Mouse (Mus musculus) forebrain, embryonic 15.5 days (tissue): ENCODE data around the gene Auts2. TPM values are rescaled to one million over a fixed set of nuclear protein-coding genes. Genes with fewer than 3 reads are reported as not detected.

Experiments used
- ATAC-seq: fragments of 200-750 bp; cut with Nextera tagmentation; replicated peaks from 2 replicates; pipeline ENCODE4 v1.8.0; 2017; ENCODE audit warnings: mild to moderate bottlenecking, moderate TSS enrichment, moderate library complexity
- H3K27ac ChIP-seq: fragments of 300-500 bp; sonication (generic); replicated peaks from 2 replicates; pipeline ENCODE4 v1.5.1; 2015; ENCODE audit warnings: mild to moderate bottlenecking, inconsistent platforms
- H3K27me3 ChIP-seq: fragments of 300-500 bp; sonication (generic); 2 replicates; pipeline ENCODE4 v1.6.1; 2015; ENCODE audit warnings: inconsistent platforms
- H3K36me3 ChIP-seq: fragments of 300-500 bp; sonication (generic); 2 replicates; pipeline ENCODE4 v1.6.1; 2015; ENCODE audit warnings: mild to moderate bottlenecking, inconsistent platforms
- H3K4me1 ChIP-seq: fragments of 300-500 bp; sonication (generic); 2 replicates; pipeline ENCODE4 v1.6.1; 2015; ENCODE audit warnings: inconsistent platforms
- H3K4me2 ChIP-seq: fragments of 300-500 bp; sonication (generic); replicated peaks from 2 replicates; pipeline ENCODE4 v1.6.1; 2015; ENCODE audit warnings: mild to moderate bottlenecking, inconsistent platforms
- H3K4me3 ChIP-seq: fragments of 300-500 bp; sonication (generic); 2 replicates; pipeline ENCODE4 v1.5.1; 2015; ENCODE audit warnings: mild to moderate bottlenecking, inconsistent platforms
- H3K9ac ChIP-seq: fragments of 300-500 bp; sonication (generic); replicated peaks from 2 replicates; pipeline ENCODE4 v1.6.1; 2015; ENCODE audit warnings: mild to moderate bottlenecking, inconsistent platforms
- H3K9me3 ChIP-seq: fragments of 300-500 bp; sonication (generic); 2 replicates; pipeline ENCODE4 v1.6.1; 2016; ENCODE audit warnings: inconsistent platforms
- WGBS: fragments of 180-500 bp; shearing (Covaris S2); methylation state at CpG from one replicate; pipeline ENCODE4 v1.1.7; 2015; ENCODE audit warnings: mixed read lengths; 5-methylcytosine and 5-hydroxymethylcytosine counted together
- polyA plus RNA-seq: library from polyadenylated mRNA; unstranded; fragments of >200 nt; fragmentation: Nextera tagmentation; extraction: Ambion mirVana; gene quantifications from 2 replicates; pipeline ENCODE4 v1.2.1, GENCODE M21; 2015

Gene Auts2
- polyA plus RNA-seq, 1 experiment from 2014 or later: 94.3 TPM

GRCm38 (mm10) chr5:132329171-132329936 lies 213.8 kb downstream of the Auts2 start:
- no peak overlapping the region for H3K4me2 ChIP-seq
- ATAC-seq: no peak
- no peak overlapping the region for H3K27ac ChIP-seq
- peaks cover 69% of the 10 kb centered on the region for H3K4me1 ChIP-seq
- WGBS: 53% methylated on average over 3 of the region's 3 CpGs
- no peaks in the 10 kb centered on the region for H3K36me3 ChIP-seq
- H3K9me3 ChIP-seq: no peaks in the 10 kb centered on the region
- H3K27me3 ChIP-seq: no peaks in the 10 kb centered on the region
- no peak overlapping the region for H3K9ac ChIP-seq
- no peak overlapping the region for H3K4me3 ChIP-seq

DNA sequence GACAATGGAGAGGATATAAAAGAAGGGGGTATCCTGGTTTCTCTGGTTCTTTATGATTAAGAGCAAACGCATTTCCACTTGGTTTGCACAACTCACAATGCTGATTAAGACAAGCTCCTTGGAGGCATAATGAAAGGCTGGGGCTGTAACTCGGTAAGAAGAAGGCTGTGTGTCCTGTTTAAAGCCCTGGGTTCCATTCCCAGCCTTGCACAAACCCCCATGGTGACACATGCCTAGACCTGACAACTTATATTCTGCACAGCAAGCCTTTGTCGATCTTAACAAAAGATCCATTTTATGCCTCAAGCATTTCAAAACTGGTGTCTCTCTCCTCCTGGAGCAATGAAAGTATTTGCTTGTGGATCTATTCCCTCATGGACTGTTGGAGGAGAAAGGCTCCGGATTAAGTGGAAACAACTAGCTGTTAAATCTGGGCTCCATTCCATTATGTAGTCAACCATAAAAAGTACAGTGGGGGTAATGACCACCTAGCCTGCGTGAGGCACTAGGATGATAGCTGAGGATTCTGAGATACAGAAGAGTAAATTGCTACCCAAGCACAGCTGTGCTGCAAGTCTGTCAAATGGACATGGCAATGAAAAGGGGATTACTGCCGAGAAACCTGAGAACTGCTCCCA lies 218.8 kb downstream of the Auts2 start:
- 10% methylated on average over 6 of the region's 6 CpGs for WGBS
- no peak overlapping the region for H3K4me3 ChIP-seq
- H3K4me2 ChIP-seq: no peak overlapping the region
- H3K9me3 ChIP-seq: no peaks in the 10 kb centered on the region
- no peaks in the 10 kb centered on the region for H3K27me3 ChIP-seq
- H3K36me3 ChIP-seq: no peaks in the 10 kb centered on the region
- 0 out of 2 replicates have a peak, but pooled peaks have one; percentile 40 for ATAC-seq
- peak overlapping the region; percentile 47 for H3K27ac ChIP-seq
- H3K4me1 ChIP-seq: peaks cover 56% of the 10 kb centered on the region
- H3K9ac ChIP-seq: no peak overlapping the region

DNA sequence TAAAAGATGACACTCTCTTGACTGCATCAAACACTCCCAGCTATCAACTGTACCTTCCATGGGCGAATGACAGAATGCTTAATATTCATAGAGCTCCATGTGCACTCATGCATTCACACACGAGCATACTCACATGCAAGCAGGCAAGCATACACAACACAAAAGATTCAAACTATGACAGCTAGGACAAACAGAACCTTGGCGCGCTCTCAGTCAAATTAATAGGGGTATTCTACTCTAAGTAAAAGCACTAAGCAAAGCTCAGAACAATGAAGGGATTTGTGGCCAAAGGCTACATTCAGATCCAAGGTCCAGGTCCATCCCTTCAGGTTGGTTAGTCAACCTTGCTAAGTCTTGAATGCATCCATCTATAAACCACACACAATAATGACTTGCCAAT lies 219.5 kb downstream of the Auts2 start:
- no peak overlapping the region for H3K4me2 ChIP-seq
- ATAC-seq: peak; percentile 68
- H3K4me1 ChIP-seq: peaks cover 60% of the 10 kb centered on the region
- WGBS: 18% methylated on average over 4 of the region's 4 CpGs
- H3K27ac ChIP-seq: peak overlapping the region; percentile 47
- no peaks in the 10 kb centered on the region for H3K27me3 ChIP-seq
- no peaks in the 10 kb centered on the region for H3K36me3 ChIP-seq
- H3K4me3 ChIP-seq: no peak overlapping the region
- H3K9me3 ChIP-seq: no peaks in the 10 kb centered on the region
- H3K9ac ChIP-seq: no peak overlapping the region

GRCm38 (mm10) chr5:132322971-132323370 lies 220.2 kb downstream of the Auts2 start:
- no peak for ATAC-seq
- Histone ChIP-seq H3K4me3 (no peak overlapping the region), H3K4me2 (no peak overlapping the region), H3K4me1 (peaks cover 58% of the 10 kb centered on the region), H3K36me3 (no peaks in the 10 kb centered on the region), H3K27ac (0 out of 2 replicates have a peak overlapping the region, but pooled peaks have one; percentile 7), H3K9ac (no peak overlapping the region), H3K27me3 (no peaks in the 10 kb centered on the region), H3K9me3 (no peaks in the 10 kb centered on the region)
- WGBS: 58% methylated on average over 4 of the region's 4 CpGs

GRCm38 (mm10) chr5:132318026-132318765 lies 224.9 kb downstream of the Auts2 start:
- Histone ChIP-seq H3K9me3 (no peaks in the 10 kb centered on the region), H3K4me3 (no peak overlapping the region), H3K36me3 (no peaks in the 10 kb centered on the region), H3K27me3 (no peaks in the 10 kb centered on the region), H3K27ac (no peak overlapping the region), H3K4me2 (no peak overlapping the region), H3K4me1 (peaks cover 47% of the 10 kb centered on the region), H3K9ac (no peak overlapping the region)
- WGBS: 84% methylated on average over 9 of the region's 9 CpGs
- ATAC-seq: no peak

DNA sequence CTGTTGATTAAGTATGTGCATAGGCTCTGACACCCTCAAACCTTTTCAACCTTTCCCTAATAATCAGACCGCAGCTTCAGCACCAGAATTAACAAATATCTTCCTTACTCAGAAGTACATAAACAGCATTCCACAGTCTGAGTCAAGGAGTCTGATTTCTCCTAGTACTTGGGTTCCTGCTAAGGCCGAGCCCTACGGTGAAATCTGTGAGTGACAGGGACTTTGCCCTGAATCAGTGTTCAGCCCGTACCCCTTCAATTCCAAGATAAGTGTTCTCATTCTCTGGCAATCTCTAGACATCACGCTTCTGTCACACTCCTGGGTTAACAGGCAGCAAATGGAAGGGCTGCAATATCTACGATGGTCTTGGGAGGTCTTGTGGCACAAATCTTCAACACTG lies 226.2 kb downstream of the Auts2 start:
- no peak for ATAC-seq

GRCm38 (mm10) chr5:132314300-132314699 lies 228.8 kb downstream of the Auts2 start:
- no peaks in the 10 kb centered on the region for H3K36me3 ChIP-seq
- H3K4me1 ChIP-seq: peaks cover 27% of the 10 kb centered on the region
- H3K27me3 ChIP-seq: no peaks in the 10 kb centered on the region
- no peak for ATAC-seq
- H3K9me3 ChIP-seq: no peaks in the 10 kb centered on the region
- H3K27ac ChIP-seq: peak overlapping the region; percentile 17; the same call in 1 of the 2 replicates
- H3K9ac ChIP-seq: no peak overlapping the region
- no peak overlapping the region for H3K4me3 ChIP-seq
- no peak overlapping the region for H3K4me2 ChIP-seq
- 25% methylated on average over 5 of the region's 5 CpGs for WGBS

More for the DNA sequence above, 226.2 kb downstream of the Auts2 start:
- no peak overlapping the region for H3K27ac ChIP-seq
- no peak overlapping the region for H3K9ac ChIP-seq
- H3K27me3 ChIP-seq: no peaks in the 10 kb centered on the region
- H3K4me2 ChIP-seq: no peak overlapping the region
- H3K36me3 ChIP-seq: no peaks in the 10 kb centered on the region
- no peak overlapping the region for H3K4me3 ChIP-seq
- peaks cover 39% of the 10 kb centered on the region for H3K4me1 ChIP-seq
- H3K9me3 ChIP-seq: no peaks in the 10 kb centered on the region
- WGBS: 39% methylated on average over 6 of the region's 6 CpGs

DNA sequence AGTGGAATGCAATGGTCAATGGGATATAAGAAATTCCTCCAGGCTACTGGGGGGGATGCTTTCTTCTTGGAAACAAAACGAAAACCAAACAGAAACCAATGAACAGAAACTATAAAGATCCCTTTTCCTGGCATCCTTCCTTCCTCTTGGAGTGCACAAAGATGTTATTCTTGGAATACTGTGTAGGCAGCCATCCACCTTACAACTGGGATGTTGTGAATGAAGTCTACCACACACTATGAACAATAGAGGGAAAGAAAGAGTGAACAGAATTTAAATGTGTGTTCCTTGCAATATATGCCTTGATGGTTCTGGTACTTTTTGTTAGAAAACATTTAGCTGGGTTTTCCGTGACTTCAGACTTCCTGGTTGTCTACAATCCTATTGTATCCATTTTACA lies 236.1 kb downstream of the Auts2 start:
- no peaks in the 10 kb centered on the region for H3K9me3 ChIP-seq
- H3K9ac ChIP-seq: no peak overlapping the region
- H3K27ac ChIP-seq: no peak overlapping the region
- H3K4me3 ChIP-seq: no peak overlapping the region
- H3K4me2 ChIP-seq: no peak overlapping the region
- ATAC-seq: no peak
- H3K27me3 ChIP-seq: no peaks in the 10 kb centered on the region
- WGBS: 59% methylated on average over 2 of the region's 2 CpGs
- peaks cover 37% of the 10 kb centered on the region for H3K4me1 ChIP-seq
- no peaks in the 10 kb centered on the region for H3K36me3 ChIP-seq

GRCm38 (mm10) chr5:132305354-132305934 lies 237.7 kb downstream of the Auts2 start:
- no peak overlapping the region for H3K4me3 ChIP-seq
- no peaks in the 10 kb centered on the region for H3K9me3 ChIP-seq
- H3K4me1 ChIP-seq: peaks cover 41% of the 10 kb centered on the region
- no peaks in the 10 kb centered on the region for H3K36me3 ChIP-seq
- no peak overlapping the region for H3K9ac ChIP-seq
- H3K4me2 ChIP-seq: no peak overlapping the region
- 37% methylated on average over 5 of the region's 5 CpGs for WGBS
- 0 out of 2 replicates have a peak, but pooled peaks have one; percentile 55 for ATAC-seq
- no peaks in the 10 kb centered on the region for H3K27me3 ChIP-seq
- H3K27ac ChIP-seq: peak overlapping the region; percentile 32; the same call in 1 of the 2 replicates

GRCm38 (mm10) chr5:132302778-132303177 lies 240.4 kb downstream of the Auts2 start:
- Histone ChIP-seq H3K27ac (no peak overlapping the region), H3K4me2 (no peak overlapping the region), H3K27me3 (no peaks in the 10 kb centered on the region), H3K36me3 (no peaks in the 10 kb centered on the region), H3K9me3 (no peaks in the 10 kb centered on the region), H3K9ac (no peak overlapping the region), H3K4me1 (peaks cover 56% of the 10 kb centered on the region), H3K4me3 (no peak overlapping the region)
- no peak for ATAC-seq
- 87% methylated on average over 4 of the region's 4 CpGs for WGBS

DNA sequence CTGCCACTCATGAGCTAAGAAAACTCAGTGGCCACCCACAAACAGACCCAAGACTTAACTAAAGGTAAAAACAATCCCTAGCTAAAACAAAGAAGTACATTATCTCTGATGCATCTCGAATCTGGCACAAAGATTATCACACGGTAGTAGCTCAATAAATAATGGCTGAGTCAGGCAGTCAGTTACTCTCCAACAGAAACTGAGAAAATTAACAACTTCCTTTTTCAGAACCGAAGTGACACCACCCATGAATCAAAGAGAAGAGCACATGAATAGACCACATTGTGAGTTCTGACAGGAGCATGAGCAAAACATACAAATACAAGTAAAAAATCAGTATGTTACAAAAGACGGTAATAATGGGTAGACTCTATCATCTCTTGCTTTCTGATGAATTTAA lies 242.3 kb downstream of the Auts2 start:
- Histone ChIP-seq H3K36me3 (no peaks in the 10 kb centered on the region), H3K4me2 (no peak overlapping the region), H3K4me1 (peaks cover 54% of the 10 kb centered on the region), H3K4me3 (no peak overlapping the region), H3K27me3 (no peaks in the 10 kb centered on the region), H3K9me3 (no peaks in the 10 kb centered on the region), H3K9ac (no peak overlapping the region), H3K27ac (no peak overlapping the region)
- WGBS: 54% methylated on average over 4 of the region's 4 CpGs
- ATAC-seq: no peak

DNA sequence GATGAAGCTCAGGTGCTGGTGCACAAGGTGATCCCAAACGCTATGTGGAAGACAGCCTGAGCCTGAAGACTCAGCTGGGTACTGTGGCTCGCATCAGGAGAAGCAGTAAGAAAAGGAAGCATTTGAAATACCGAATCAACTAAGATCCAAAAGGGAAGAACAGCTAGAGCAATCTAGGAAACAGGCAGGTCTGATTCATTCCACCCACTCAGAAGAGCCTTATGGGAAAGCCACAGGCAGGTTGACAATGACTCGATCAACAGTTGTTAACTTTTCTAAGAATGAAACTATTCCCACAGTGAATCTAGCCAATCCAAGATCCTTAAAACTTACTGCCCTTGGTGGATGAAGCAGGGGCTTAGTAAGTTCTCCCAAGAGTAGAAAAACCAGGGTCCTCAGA lies 243.4 kb downstream of the Auts2 start:
- no peaks in the 10 kb centered on the region for H3K27me3 ChIP-seq
- H3K27ac ChIP-seq: no peak overlapping the region
- peaks cover 54% of the 10 kb centered on the region for H3K4me1 ChIP-seq
- no peak overlapping the region for H3K4me2 ChIP-seq
- no peak overlapping the region for H3K9ac ChIP-seq
- H3K36me3 ChIP-seq: no peaks in the 10 kb centered on the region
- 78% methylated on average over 4 of the region's 4 CpGs for WGBS
- H3K9me3 ChIP-seq: no peaks in the 10 kb centered on the region
- no peak for ATAC-seq
- no peak overlapping the region for H3K4me3 ChIP-seq
